Mouse (Mus musculus) embryo, embryonic 11.5 days (tissue): ENCODE measurements around the gene Pxn.
"Not testable (repeated sequence)": the region's sequence is repeated elsewhere in the genome, so short reads cannot be mapped to it uniquely, and the experiment has no call there.

Source experiments
- DNase-seq: peaks from one replicate; pipeline ENCODE4 v3.0.0-alpha.2; 2012; ENCODE audit warnings: low read depth, low spot score

Pxn gene

GRCm38 (mm10) chr5:115509321-115509761 lies 2.9 kb downstream of the Pxn start:
- no peak for DNase-seq

GRCm38 (mm10) chr5:115509790-115510689 lies 3.6 kb downstream of the Pxn start:
- DNase-seq: no peak

DNA sequence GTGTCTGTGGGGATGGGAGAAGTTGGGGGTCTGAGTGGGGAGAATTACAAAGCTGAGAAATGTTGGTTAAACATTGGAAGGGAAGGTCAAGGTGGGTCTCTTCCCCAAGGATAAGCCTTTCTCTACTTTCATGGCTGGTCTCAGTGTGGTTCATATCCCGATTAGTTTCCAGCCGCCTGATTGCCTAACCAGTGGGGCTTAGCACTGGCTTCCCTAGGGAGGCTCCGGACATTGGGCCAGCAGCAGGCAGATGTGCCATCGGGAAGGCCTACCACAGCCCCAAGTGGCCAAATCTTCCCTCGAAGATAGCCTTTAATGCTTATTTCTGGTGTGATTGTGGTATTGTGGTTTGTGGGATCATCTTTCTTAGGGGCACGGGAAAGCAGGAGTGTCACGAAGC lies 5.9 kb downstream of the Pxn start:
- DNase-seq: no peak

GRCm38 (mm10) chr5:115513246-115513645 lies 6.8 kb downstream of the Pxn start:
- DNase-seq: no peak

GRCm38 (mm10) chr5:115513721-115514120 lies 7.2 kb downstream of the Pxn start:
- DNase-seq: no peak

- no peak for DNase-seq
These were observed 7.9 kb downstream of the Pxn start for GRCm38 (mm10) chr5:115514346-115514745.

GRCm38 (mm10) chr5:115514896-115515587 lies 8.6 kb downstream of the Pxn start:
- no peak for DNase-seq

DNA sequence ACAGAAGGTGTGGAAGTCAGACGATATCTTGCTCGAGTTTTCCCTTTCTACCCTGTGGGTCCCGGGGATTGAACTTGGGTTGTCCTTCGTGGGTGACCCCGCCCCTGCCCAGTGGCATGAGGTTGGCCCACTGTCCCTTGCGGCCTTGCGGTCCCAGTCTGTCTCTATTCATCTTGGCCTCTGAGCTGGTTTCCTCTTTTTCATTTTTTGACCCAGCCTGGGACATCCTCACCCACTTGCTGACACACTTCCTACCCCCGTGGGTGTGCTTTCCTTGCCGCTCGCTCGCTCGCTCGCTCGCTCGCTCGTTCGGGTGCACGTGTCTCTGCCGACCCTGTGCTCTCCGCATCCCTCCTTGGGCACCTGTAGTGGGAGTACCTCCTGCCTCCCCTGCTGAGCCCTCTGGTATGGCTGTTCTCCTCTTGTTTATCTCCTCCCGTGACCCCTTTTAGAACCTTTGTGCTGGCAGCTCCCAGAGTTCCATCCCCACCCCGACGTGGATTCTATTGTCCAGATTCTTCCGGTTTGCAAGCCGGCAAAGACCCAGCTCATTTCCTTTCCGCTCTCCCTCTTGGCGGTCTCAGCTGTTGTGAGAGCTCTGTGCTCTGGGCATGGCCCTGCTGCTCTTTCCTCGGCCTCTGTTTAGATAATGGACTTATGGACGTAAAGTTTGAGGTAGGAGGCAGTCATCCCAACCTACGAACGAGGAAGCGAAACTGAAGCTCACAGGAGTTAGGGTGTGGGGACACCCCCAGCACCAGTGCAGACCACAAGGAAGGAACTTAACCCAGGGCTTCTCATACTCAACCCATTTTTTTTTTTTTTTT lies 9.8 kb downstream of the Pxn start:
- DNase-seq: no peak

DNA sequence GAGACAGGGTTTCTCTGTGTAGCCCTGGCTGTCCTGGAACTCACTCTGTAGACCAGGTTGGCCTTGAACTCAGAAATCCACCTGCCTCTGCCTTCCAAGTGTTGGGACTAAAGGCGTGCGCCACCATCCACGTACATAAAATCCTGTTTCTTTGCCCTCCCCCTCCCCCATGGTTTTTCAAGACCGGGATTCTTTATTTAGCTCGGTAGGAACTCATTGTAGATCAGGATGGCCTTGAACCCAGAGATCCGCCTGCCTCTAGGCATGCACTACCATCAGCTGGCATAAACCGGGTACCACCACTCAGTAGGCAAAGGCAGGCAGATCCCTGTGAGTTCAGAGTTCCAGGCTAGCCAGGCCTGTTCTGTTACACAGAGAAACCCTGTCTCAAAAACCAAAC lies 10.4 kb downstream of the Pxn start:
- DNase-seq: no peak

DNA sequence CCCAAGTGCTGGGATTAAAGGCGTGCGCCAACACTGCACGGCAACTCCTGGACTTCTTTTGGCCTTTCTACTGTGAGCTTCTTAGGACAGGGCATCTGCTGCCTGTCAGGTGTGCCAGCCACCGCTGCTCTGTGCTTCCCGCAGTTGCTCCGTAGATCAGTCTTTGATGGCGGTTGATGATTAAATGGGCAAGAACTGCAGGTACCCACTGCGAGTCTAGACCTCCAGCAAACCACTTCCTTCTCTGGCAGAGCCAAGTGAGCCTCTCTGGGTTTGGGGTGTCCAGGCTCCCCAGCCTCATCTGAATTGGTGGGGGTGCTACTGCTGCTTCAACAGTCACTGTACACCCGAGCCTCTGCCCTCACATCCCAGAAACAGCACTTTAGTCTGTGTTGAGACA lies 11.0 kb downstream of the Pxn start:
- no peak for DNase-seq

DNA sequence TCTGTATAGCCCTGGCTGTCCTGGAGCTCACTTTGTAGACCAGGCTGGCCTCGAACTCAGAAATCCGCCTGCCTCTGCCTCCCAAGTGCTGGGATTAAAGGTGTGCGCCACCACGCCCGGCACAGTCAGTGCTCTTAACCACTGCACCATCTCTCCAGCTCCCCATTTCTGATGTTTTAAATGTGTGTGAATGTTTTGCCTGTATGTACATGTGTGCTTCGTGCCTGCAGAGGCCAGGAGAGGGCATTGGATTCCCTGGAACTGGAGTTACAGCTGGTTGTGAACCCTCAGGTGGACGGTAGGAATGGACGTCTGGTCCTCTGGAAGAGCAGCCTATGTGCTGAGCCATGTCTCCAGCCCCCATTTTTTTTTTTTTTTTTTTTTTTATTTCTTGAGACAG lies 11.7 kb downstream of the Pxn start:
- DNase-seq: not testable (repeated sequence)

- no peak for DNase-seq
These were observed 13.9 kb downstream of the Pxn start for GRCm38 (mm10) chr5:115520325-115520869.

GRCm38 (mm10) chr5:115521553-115522461 lies 15.3 kb downstream of the Pxn start:
- no peak for DNase-seq

- DNase-seq: no peak
These were observed 16.1 kb downstream of the Pxn start for GRCm38 (mm10) chr5:115522531-115522930.

GRCm38 (mm10) chr5:115522981-115523499 lies 16.6 kb downstream of the Pxn start:
- no peak for DNase-seq

GRCm38 (mm10) chr5:115523971-115524370 lies 17.5 kb downstream of the Pxn start:
- DNase-seq: no peak

- no peak for DNase-seq
These were observed 18.0 kb downstream of the Pxn start for GRCm38 (mm10) chr5:115524471-115524870.

DNA sequence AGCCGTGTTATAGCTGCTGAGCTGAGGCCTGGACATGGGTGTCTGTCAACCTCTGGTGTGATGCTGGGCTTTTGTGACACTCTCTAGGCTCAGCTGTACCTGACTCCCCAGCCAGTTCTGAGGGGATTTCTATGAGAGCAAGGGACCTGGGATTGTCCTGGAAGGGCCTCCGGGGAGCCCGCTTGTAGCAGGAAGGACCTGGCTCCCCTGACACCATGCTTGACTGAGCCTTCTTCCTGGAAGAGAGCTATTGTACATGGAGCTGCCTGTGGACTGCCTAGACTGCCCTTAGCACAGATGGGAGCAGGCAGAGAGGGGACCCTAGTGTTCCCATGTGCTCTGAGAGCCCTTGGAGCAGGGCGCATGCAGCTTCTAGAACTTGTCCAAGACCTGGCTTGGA lies 18.9 kb downstream of the Pxn start:
- DNase-seq: no peak

- DNase-seq: no peak
These were observed 19.5 kb downstream of the Pxn start for GRCm38 (mm10) chr5:115525943-115526342.

- no peak for DNase-seq
These were observed 20.2 kb downstream of the Pxn start for GRCm38 (mm10) chr5:115526456-115527202.
